Mouse (Mus musculus) small intestine, adult 2 months (tissue): Measurements from ENCODE around the gene Btaf1.

ENCODE experiments used
- CTCF ChIP-seq: fragments of 200-500 bp; IDR thresholded peaks from 2 replicates; pipeline ENCODE4 v1.5.1; 2012; ENCODE audit warnings: low read depth, mild to moderate bottlenecking, control low read depth, inconsistent platforms, low read length, moderate library complexity, mixed read lengths; ENCODE audit not compliant: insufficient replicate concordance, insufficient read length; ENCODE audit errors: extremely low read depth
- POLR2A ChIP-seq: fragments of 200-500 bp; IDR thresholded peaks from 2 replicates; pipeline ENCODE4 v1.6.1; 2012; ENCODE audit warnings: low read depth, mild to moderate bottlenecking, control low read depth, inconsistent platforms, low read length, moderate library complexity

- no peak for TF ChIP-seq POLR2A
- no peak for TF ChIP-seq CTCF
Measured at GRCm38 (mm10) chr19:36913064-36913463, 12.8 kb upstream of the Btaf1 start.
